Mouse (Mus musculus): Measurements from ENCODE around the gene Eif4b.

Gene Eif4b

GRCm38 (mm10) chr15:102073559-102074069 is at the start of gene Eif4b:
Gene Eif4b, plus strand, starts transcription at chr15:102073773.
- DNase-seq (ENCODE audit: low read depth, low spot score) = peak; percentile 100

GRCm38 (mm10) chr15:102023888-102024287 is 49.7 kb upstream of the Eif4b start:
- DNase-seq (ENCODE audit: low read depth, low spot score) = no peak

GRCm38 (mm10) chr15:102025136-102025872 is 48.3 kb upstream of the Eif4b start:
- no peak for DNase-seq (ENCODE audit: low read depth, low spot score)

DNA sequence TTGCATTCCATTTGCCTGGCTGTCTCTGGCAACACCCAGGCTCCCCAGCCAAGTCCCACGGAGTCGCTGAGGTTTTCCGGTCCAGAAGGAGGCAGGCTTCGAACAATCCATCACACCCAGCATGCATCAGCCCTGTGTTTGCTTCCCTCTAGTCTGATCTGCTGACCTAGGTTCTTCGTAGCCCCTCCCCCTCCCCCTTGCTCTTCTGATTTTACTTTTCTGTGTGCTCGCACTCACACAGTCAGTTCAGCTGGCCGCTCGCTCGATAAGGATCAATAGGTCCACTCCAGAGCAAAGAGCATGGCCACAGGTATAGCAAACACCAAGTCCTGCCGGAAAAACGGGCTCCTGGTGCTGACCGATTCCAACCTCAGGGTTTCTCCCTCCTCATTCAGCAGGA is 47.1 kb upstream of the Eif4b start:
- DNase-seq (ENCODE audit: low read depth, low spot score) = no peak

DNA sequence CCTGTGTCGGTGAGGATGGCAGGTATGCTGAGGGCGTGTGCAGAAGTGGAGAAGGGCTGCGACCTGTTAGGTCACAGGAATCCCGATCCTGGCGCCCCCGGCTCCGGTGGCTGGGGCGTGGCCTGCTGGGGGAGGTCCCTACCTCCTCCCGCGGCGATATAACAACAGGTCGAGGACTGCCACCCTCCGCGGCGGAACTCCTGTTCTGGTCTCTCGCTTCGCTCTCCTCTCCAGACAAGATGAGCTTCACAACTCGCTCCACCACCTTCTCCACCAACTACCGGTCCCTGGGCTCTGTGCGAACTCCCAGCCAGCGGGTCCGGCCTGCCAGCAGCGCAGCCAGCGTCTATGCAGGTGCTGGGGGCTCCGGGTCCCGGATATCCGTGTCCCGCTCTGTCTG is 45.5 kb upstream of the Eif4b start, which contains the start of gene Krt18:
Gene Krt18, plus strand, starts transcription at position 141 of the 400 bp plus-strand sequence.
- no peak for DNase-seq (ENCODE audit: low read depth, low spot score)

DNA sequence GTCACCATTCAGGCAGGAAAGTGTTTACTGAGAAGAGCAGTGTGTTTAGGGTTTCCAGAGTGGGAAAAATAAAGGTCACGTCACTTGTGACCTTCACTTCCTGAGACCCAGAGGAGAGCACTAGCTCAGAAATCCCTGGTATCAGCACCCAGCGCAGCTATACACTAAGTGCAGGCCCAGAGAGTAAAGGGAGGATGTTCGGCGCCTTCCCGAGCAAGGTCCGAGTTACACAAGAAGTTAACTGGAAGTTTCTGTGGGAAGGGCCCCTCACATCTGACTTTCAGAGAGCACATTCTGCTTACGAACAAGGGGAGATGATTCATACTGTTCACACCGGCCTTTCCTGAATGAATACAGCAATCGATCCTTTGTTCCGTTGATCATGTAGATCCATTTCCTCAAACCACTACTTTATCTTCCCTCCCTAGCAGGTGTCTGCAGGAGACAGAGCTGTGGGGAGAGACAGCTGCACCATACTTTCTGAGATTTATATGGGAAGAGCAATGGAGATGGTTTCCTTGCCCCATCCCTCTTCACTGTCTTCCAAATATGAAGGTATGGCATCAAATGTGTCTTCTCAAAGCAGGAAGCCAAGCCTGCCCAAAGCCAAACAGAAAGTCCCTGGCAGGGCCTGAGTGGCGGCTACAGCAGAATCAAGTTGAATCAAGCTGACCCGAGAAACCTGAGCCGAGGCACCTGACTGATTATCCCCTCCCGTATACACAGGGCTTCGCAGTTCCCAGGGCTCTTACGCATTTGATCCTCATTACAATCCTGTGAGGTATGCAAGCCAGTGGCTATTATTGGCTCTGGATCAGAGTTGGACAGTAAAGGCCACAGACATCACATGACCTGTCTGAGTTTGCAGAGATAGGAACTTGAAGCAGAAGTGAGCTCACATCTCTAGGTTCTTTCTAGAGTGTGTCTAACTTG is 39.2 kb upstream of the Eif4b start:
- peak; percentile 17 for DNase-seq (ENCODE audit: low read depth, low spot score)

GRCm38 (mm10) chr15:102040277-102040676 is 33.3 kb upstream of the Eif4b start:
- no peak for DNase-seq (ENCODE audit: low read depth, low spot score)

- no peak for DNase-seq (ENCODE audit: low read depth, low spot score)
These were observed 31.6 kb upstream of the Eif4b start for GRCm38 (mm10) chr15:102041951-102042350.

GRCm38 (mm10) chr15:102044745-102045144 is 28.8 kb upstream of the Eif4b start:
- DNase-seq (ENCODE audit: low read depth, low spot score) = no peak

DNA sequence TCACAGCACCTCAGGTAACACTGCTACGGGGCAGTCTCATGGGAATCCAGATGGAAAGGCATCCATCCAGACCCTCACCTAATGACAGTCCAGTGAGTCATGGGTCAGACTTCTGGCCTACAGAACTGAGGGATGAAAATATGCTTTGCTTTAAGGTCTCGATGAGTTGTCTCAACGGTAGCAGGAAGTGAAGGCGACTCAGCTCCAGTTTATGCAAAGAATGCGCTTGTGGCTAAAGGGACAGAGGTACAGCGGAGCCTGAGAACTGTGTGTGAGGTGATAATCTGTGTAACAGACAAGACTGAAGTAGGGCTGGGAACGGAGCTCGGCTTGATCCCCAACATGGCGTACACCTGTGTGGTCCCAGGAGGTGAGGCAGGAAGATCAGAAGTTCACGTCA is 27.9 kb upstream of the Eif4b start:
- peak; percentile 94 for DNase-seq (ENCODE audit: low read depth, low spot score)

DNA sequence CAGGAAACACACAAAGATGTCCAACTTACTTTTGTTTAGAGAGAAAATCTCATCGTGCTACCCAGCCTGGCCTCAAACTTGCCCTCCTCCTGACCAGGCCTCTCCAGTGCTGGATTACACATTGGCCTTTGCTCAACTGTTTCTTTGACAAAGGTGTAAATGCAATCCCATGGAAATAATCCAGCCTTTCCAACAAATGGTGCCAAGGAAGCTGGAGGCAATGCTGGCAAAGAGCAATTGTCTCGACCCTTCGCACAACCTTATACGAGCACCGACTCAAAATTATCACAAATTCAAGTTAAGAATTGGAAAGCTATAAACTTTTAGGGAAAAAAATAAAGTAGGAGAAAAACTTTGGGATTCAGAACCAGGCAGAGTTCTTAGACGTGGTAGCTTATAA is 25.6 kb upstream of the Eif4b start:
- DNase-seq (ENCODE audit: low read depth, low spot score) = no peak

DNA sequence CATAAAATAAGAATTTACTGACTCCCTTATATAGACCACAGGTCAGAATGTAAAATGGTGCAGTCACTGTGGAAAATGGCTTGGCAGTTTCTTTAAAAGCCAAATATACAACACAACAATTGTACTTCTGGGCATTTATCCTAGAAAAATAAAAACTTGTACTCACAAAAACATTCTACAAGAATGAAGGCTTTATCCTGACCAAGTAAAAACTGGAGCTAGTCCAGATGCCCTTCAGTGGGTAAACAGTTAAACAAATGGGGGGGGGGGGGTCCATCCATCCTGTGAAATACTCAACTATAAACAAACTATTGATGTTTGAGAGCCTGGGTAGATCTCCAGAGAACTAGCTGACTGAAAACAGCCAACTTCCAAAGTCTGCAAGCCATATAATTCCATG is 23.7 kb upstream of the Eif4b start:
- DNase-seq (ENCODE audit: low read depth, low spot score) = peak; percentile 49

DNA sequence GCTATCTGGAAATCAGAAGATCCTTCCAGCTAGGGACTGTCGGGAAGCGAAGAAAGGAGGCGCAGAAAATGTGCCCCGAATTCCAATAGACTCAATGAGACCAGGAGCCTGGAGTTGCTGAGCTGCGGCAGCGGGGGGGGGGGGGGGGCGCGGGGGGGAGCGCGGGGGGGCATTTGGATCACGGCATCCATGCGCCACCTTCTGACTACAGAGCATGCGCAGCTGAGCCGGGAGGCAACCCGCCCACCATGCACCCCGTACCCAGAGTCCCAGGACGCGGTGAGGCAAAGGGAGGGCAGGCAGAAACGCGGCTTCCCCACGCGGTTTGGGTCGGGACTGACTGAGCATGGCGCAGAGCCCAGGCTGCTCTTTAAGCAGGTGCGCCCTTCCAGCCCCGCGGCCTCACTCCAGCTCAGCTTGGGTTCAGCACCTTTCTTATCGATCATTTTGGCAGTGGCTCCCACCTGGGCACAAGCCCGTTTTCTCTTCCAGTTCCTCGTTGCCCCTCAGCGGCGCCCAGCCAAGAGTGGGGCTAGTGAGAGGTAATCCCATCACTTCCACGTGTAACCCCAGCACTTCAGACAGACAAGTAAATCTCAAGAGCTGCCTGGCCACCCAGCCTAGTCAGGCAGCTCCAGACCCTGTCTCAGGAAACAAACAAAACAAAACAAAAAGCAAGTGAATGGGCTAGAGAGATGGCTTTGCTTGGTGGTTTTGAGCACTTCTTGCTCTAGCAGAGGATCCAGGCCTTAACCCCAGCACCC is 21.5 kb upstream of the Eif4b start:
- DNase-seq (ENCODE audit: low read depth, low spot score) = no peak

GRCm38 (mm10) chr15:102056495-102057174 is 16.9 kb upstream of the Eif4b start:
- no peak for DNase-seq (ENCODE audit: low read depth, low spot score)

GRCm38 (mm10) chr15:102065661-102066325 is 7.8 kb upstream of the Eif4b start:
- peak; percentile 97 for DNase-seq (ENCODE audit: low read depth, low spot score)

GRCm38 (mm10) chr15:102070476-102071467 is 2.8 kb upstream of the Eif4b start:
- DNase-seq (ENCODE audit: low read depth, low spot score) = no peak

DNA sequence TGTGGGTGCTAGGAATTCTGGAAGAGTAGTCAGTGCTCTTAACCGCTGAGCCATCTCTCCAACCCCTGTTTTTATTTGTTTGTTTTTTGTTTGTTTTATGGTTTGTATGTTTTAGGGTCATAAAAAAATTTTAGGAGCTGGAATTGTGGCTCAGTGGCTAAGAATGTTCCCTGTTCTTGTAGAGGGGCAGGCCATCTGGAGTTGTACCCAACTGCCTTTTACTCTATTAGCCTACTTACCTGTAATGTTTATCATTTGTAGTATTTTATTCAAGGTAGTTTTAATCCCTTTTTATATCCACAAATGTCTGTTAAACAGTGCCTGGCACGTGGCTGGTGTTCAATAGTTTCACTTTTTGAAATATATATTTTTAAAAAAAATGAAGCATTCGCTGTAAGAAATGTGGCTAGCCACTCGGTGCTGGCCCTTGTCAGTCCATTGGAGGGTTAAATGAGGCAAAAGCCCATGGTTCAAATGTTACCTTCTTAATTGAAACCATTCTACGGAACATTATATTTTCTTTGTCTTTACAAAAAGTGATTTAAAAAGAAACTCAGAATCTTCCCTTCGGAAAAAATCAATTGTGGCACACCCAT is 512 bp upstream of the Eif4b start:
- DNase-seq (ENCODE audit: low read depth, low spot score) = no peak

DNA sequence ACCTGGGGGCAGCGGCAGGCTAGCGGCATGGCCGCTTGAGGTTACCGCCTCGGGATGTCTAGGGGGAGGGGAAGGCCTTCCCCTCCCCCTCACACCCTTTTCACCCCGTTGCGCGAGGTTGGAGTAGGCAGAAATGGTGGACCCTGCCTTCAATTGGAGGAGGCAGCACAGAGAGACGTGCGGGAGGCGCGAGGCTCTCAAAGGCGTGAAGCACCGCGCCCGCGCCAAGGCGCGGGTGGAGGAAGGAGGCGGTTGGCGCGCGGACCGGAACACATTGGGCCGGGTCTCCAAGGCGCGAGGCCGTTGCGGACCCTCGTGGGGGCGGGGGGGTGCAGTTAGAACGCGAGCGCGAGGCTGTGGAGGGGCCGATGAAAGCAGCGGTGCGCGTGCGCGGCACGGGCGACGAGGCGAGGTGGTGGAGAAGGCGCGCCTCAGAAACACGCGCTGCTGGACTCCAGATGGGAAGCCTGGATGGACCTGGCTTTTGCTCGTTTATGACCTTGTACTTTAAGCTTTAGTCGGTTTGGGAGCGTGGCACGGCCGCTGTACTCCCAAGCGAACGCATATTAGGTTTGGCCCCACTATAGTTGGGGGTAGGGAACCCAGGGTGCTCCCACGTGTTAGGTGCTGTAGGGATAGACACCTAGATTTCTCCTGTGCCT is 628 bp downstream of the Eif4b start:
- DNase-seq (ENCODE audit: low read depth, low spot score) = peak; percentile 62
